Mouse (Mus musculus) forebrain, postnatal 0 days (tissue): Measurements from ENCODE around the gene Eml4. TPM values are rescaled to one million over a fixed set of nuclear protein-coding genes. Genes with fewer than 3 reads are reported as not detected.
A peak's percentile ranks its signal among the peaks of the same experiment; 100 is the strongest.

Experiments
- ATAC-seq: fragments of 200-750 bp; cut with Nextera tagmentation; 2 replicates; pipeline ENCODE4 v1.8.0; 2017; ENCODE audit warnings: mild to moderate bottlenecking, moderate library complexity
- DNase-seq: peaks from one replicate; pipeline ENCODE4 v3.0.0-alpha.2; 2015
- H3K27ac ChIP-seq: fragments of 300-500 bp; sonication (generic); 2 replicates; pipeline ENCODE4 v1.5.1; 2014; ENCODE audit warnings: low read depth, mild to moderate bottlenecking, antibody characterized with exemption, low read length, moderate library complexity, mixed read lengths
- H3K27me3 ChIP-seq: fragments of 300-500 bp; sonication (generic); 2 replicates; pipeline ENCODE4 v1.6.1; 2014; ENCODE audit warnings: mild to moderate bottlenecking, low read length, mixed read lengths; ENCODE audit not compliant: insufficient read depth
- H3K36me3 ChIP-seq: fragments of 300-500 bp; sonication (generic); 2 replicates; pipeline ENCODE4 v1.6.1; 2014; ENCODE audit warnings: mild to moderate bottlenecking, moderate library complexity; ENCODE audit not compliant: insufficient read depth
- H3K4me1 ChIP-seq: fragments of 300-500 bp; sonication (generic); 2 replicates; pipeline ENCODE4 v1.6.1; 2014; ENCODE audit warnings: antibody characterized with exemption; ENCODE audit not compliant: insufficient read depth
- H3K4me2 ChIP-seq: fragments of 300-500 bp; sonication (generic); 2 replicates; pipeline ENCODE4 v1.6.1; 2014; ENCODE audit warnings: low read depth, mild to moderate bottlenecking, moderate library complexity
- H3K4me3 ChIP-seq: fragments of 300-500 bp; sonication (generic); 2 replicates; pipeline ENCODE4 v1.5.1; 2014; ENCODE audit warnings: low read depth, low read length, mixed read lengths
- H3K9ac ChIP-seq: fragments of 300-500 bp; sonication (generic); 2 replicates; pipeline ENCODE4 v1.6.1; 2014; ENCODE audit warnings: mild to moderate bottlenecking
- H3K9me3 ChIP-seq: fragments of 300-500 bp; sonication (generic); 2 replicates; pipeline ENCODE4 v1.6.1; 2016; ENCODE audit warnings: low read length
- CTCF ChIP-seq: sonication (generic); IDR thresholded peaks from 2 replicates; pipeline ENCODE4 v1.5.1; 2016; ENCODE audit warnings: antibody characterized with exemption, control low read depth, low read depth
- WGBS: fragments of 180-500 bp; shearing (Covaris S2); extraction: QIAGEN DNeasy Blood & Tissue Kit; methylation state at CpG from one replicate; pipeline ENCODE4 v1.1.7; 2014; 5-methylcytosine and 5-hydroxymethylcytosine counted together
- polyA plus RNA-seq: library from polyadenylated mRNA; unstranded; fragments of >200 nt; fragmentation: Nextera tagmentation; extraction: Ambion mirVana; gene quantifications from 2 replicates; pipeline ENCODE4 v1.2.1, GENCODE M21; 2015
- total RNA-seq: library from RNA; depleted of rRNA; stranded (reverse); fragments of >200 nt; gene quantifications from 2 replicates; pipeline ENCODE4 v1.2.3, GENCODE M21; 2014

Eml4 gene
- total and polyA plus RNA-seq, 2 experiments from 2014 or later: 20.0 to 58.7 TPM

DNA sequence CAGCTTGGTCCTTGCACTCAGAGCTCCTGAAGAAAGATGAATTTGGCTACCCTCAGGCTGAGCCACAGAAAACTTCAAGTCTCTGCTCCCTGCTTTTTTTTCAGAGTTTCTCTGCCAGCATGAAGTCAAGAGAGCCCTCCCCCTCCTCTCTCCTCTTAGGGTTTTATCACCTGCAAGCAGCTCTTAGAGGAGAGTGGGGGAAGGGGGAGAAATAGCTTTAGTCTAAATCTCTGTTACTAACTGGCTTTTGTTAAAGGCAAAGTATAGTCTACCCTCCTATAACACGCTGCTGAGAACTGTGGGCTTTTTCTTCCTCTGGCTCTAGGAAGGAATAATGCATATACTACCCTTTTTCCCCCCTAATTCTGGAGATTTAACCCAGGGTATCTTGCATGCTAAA is 41.5 kb upstream of the Eml4 start:
- H3K4me2 ChIP-seq: no peak overlapping the region
- H3K9ac ChIP-seq: no peak overlapping the region
- H3K4me3 ChIP-seq: no peak overlapping the region
- no peak overlapping the region for H3K27ac ChIP-seq
- 17% methylated on average over 1 of the region's 1 CpGs for WGBS
- no peaks in the 10 kb centered on the region for H3K36me3 ChIP-seq
- ATAC-seq (peak; percentile 75; the same call in 1 of the 2 replicates), DNase-seq (no peak)
- no peaks in the 10 kb centered on the region; the same call in 1 of the 2 replicates for H3K27me3 ChIP-seq
- no peaks in the 10 kb centered on the region for H3K9me3 ChIP-seq
- 0 out of 2 replicates have a peak, but pooled peaks cover 3% of the 10 kb centered on the region for H3K4me1 ChIP-seq
- TF ChIP-seq CTCF: no peak

DNA sequence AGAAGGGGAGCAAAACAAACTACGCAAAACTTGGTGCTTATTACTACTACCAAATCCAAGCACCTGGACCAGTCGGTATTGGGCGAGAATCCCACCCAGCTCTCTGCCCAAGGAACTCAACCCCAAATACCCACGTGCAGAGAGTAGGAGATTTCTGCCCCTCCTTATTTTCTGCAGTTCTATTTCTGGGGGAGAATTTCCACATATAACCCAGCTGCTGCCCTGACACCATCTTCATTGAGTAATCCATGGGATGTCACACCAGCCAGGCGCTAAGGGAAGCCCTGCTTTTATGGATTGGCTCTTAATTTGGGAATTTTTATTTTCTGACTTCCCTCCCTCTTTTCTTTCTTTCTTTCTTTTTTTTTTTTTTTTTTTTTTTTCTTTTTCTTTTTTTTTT is 38.9 kb upstream of the Eml4 start:
- Histone ChIP-seq H3K9ac (no peak overlapping the region), H3K27me3 (no peaks in the 10 kb centered on the region; the same call in 1 of the 2 replicates), H3K4me2 (no peak overlapping the region), H3K27ac (no peak overlapping the region), H3K4me3 (no peak overlapping the region), H3K4me1 (0 out of 2 replicates have a peak, but pooled peaks cover 3% of the 10 kb centered on the region), H3K36me3 (no peaks in the 10 kb centered on the region), H3K9me3 (no peaks in the 10 kb centered on the region)
- 34% methylated on average over 5 of the region's 5 CpGs for WGBS
- DNase-seq: no peak
- no peak for TF ChIP-seq CTCF
- ATAC-seq: no peak

DNA sequence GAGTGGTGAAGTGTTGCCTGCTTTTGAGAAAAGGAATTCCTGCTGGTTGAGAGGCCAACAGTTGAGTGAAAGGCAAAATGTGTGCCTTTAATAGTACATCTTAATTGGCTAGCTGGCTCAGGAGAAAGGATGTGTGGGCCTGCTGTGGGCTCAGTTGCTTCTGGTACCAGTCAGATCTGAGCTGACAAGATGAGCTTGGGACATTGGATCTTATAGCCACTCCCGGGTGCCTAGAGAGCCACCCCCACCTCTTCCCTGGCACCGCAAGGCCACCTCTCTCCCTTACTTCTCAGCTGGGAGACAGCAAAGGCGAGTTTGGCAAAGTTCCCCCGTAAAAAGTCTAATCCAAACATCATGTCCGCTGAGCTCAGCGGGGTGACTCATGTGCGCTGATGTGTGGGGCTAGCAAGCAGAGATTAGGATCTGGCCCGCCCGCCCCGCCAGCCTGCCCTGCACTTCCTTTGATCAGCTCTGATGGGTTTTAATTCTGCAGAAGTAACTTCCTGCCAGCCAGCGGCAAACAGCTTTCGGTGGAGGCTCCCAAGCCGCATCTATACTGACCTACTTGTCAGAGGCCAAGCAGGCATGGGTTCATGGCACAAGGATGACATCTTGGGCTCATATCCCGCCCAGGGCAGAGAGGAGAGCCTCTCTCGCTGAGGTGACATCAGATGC is 38.4 kb upstream of the Eml4 start:
- Histone ChIP-seq H3K9ac (no peak overlapping the region), H3K36me3 (no peaks in the 10 kb centered on the region), H3K4me2 (peak overlapping the region; percentile 18; the same call in 1 of the 2 replicates), H3K9me3 (no peaks in the 10 kb centered on the region), H3K4me1 (0 out of 2 replicates have a peak, but pooled peaks cover 3% of the 10 kb centered on the region), H3K4me3 (no peak overlapping the region), H3K27ac (no peak overlapping the region), H3K27me3 (no peaks in the 10 kb centered on the region; the same call in 1 of the 2 replicates)
- WGBS: 6% methylated on average over 15 of the region's 15 CpGs
- no peak for TF ChIP-seq CTCF
- ATAC-seq (peak; percentile 23; the same call in 1 of the 2 replicates), DNase-seq (no peak)

DNA sequence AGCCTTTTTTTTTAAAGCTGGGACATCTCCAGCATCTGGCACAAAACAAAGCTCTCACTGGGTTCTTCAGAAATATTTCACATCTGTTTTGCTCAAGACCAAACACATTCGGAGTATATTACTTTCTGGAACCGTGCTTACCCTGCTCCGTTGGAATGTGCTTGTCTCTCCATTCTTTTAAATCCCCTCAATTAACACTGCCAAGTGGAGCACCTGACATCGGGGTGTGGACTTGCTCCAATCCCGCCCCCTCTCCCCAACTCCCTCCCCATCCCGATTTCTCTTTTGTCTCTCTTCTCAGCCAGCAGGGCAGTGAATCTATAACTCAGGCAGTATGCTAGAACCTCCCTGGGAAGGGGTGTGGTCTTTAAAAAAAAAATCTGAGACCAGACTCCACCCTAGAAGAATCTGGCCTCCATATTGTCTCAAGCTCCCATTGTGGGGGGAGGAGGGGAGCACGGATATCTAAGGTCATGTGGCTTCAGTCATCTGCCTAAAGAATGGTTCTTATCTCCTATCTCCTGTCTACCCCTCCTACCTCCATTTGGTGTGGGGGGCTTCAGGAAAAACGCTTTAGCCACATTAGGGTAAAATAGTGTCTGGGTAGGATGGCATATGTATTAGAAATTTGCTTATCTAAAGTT is 37.6 kb upstream of the Eml4 start:
- WGBS: 27% methylated on average over 8 of the region's 8 CpGs
- Histone ChIP-seq H3K4me2 (no peak overlapping the region), H3K4me1 (0 out of 2 replicates have a peak, but pooled peaks cover 3% of the 10 kb centered on the region), H3K4me3 (no peak overlapping the region), H3K9ac (no peak overlapping the region), H3K36me3 (no peaks in the 10 kb centered on the region), H3K27me3 (no peaks in the 10 kb centered on the region), H3K9me3 (no peaks in the 10 kb centered on the region), H3K27ac (no peak overlapping the region)
- DNase-seq (no peak), ATAC-seq (no peak)
- TF ChIP-seq CTCF: no peak

DNA sequence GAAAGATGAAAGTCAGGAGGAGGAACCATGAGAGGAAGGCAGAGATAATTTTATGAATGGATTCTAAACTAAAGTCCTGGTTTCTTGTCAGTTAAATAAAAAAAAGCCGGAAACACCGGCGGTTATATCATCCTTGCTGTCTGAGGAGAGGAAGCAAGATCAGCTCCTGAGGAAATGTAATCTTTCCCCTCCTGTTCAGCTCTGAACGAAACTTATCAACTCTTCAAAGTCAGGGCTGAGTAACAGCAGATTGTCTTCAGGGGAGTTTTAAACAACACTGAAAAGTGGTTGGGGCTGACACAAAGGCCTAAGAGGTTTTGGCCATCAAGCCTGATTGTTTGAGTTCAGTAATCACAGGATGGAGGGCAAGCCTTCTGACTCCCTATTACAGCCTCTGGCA is 35.3 kb upstream of the Eml4 start:
- 69% methylated on average over 4 of the region's 4 CpGs for WGBS

DNA sequence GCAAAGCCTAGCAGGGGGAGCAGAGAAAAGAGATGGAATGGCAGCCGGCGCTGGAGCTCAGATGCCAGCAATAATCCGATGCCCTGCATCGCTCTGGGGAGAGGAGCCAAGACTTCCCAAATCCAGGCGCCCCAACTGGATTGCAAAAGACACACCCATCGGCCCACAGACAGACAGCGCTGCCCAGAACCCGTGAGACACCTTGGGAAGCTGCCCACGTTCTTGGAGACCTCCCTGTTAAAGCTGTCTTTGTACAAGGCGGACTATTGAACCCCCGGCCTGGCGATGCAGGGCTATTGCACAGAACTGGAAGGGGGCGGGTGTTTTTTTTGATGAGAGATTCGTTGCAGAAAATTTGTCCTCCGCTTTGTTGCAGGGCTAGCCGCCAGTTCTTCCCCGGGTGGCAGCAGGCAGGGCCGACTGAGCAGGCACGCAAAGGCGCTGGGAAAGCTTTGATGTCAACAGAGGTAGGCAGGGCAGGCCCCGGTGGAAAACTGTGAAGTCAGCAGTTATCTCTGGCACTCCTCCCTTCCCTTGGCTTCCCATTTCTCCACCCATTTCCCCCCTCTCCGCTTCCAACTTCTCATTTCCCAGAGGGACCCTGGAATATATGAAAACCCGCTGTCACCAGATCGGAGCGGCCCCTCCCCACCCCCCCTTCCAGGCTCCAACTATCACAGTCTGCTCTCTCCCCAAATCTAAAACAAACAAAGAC is 28.0 kb upstream of the Eml4 start:
- Histone ChIP-seq H3K27me3 (no peaks in the 10 kb centered on the region), H3K4me2 (peak overlapping the region; percentile 54), H3K9me3 (no peaks in the 10 kb centered on the region), H3K4me3 (peak overlapping the region; percentile 30), H3K4me1 (peaks cover 3% of the 10 kb centered on the region; the same call in 1 of the 2 replicates), H3K9ac (peak overlapping the region; percentile 49), H3K36me3 (no peaks in the 10 kb centered on the region), H3K27ac (peak overlapping the region; percentile 59; the same call in 1 of the 2 replicates)
- DNase-seq (peak; percentile 64), ATAC-seq (peak; percentile 76)
- WGBS: 9% methylated on average over 25 of the region's 25 CpGs
- no peak for TF ChIP-seq CTCF

More for the DNA sequence above, 35.3 kb upstream of the Eml4 start:
- no peak for TF ChIP-seq CTCF
- no peak for DNase-seq
- Histone ChIP-seq H3K4me3 (no peak overlapping the region), H3K4me1 (0 out of 2 replicates have a peak, but pooled peaks cover 3% of the 10 kb centered on the region), H3K9ac (no peak overlapping the region), H3K36me3 (no peaks in the 10 kb centered on the region), H3K27me3 (no peaks in the 10 kb centered on the region), H3K4me2 (no peak overlapping the region), H3K9me3 (no peaks in the 10 kb centered on the region), H3K27ac (no peak overlapping the region)
- no peak for ATAC-seq
